ENCODE assay signal across 2 mouse cellular contexts in the genomic region with DNA sequence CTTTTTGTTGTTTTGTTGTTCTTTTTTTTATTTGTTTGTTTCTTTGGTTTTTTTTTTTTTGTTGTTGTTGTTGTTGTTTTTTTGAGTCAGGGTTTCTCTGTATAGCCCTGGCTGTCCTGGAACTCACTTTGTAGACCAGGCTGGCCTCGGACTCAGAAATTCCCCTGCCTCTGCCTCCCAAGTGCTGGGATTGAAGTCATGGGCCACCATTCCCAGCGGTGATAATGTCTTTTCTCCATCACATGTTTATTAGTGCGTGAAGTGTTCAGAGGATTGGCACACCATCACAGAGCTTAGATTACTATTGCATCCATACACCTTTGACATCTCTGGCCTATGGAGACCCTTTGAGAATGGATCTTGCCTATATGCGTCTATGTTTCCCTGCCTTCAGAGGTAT. TPM values are rescaled to one million over a fixed set of nuclear protein-coding genes. Genes with fewer than 3 reads are reported as not detected.
"Had no signal": no experiment of that assay in that cellular context is flagged by ENCODE, and none has a peak within 500 bp of the region (broad histone marks: within the 10 kb centered on the region; RNA-seq: fewer than 3 reads in every experiment).

No protein-coding gene starts in this region.

RNA-seq across cellular contexts. Expression of a gene that starts 6.0 kb away (rescaled TPM):
- polyA plus RNA-seq: liver, adult 2 months; small intestine, adult 2 months had no signal
